Mouse (Mus musculus): ENCODE data around the gene Wdr45. TPM values are rescaled to one million over a fixed set of nuclear protein-coding genes. Genes with fewer than 3 reads are reported as not detected.

Wdr45 gene
- polyA plus RNA-seq, 1 experiment from 2014 or later, result 102 TPM

- Histone ChIP-seq H3K9ac (ENCODE audit: low read length) (peak overlapping the region; percentile 1; the same call in 1 of the 2 replicates), H3K27me3 (ENCODE audit: control insufficient read depth, insufficient read depth, low read depth, low read length) (no peaks in the 10 kb centered on the region), H3K4me3 (ENCODE audit: low read length) (peak overlapping the region; percentile 18), H3K9me3 (ENCODE audit: control insufficient read depth, low read length) (no peaks in the 10 kb centered on the region), H3K4me1 (replicated peaks; ENCODE audit: control insufficient read depth, insufficient read depth, low read length) (peaks cover 10% of the 10 kb centered on the region; the same call in 1 of the 2 replicates), H3K27ac (ENCODE audit: low read length) (peak overlapping the region; percentile 61), H3K36me3 (ENCODE audit: control insufficient read depth, insufficient read depth, low read length) (peaks cover 6% of the 10 kb centered on the region), H3K4me2 (ENCODE audit: low read depth, low read length) (peak overlapping the region; percentile 69)
- ATAC-seq (ENCODE audit: low read depth), result peak; percentile 77
- WGBS, result 18% methylated on average over 11 of the region's 11 CpGs
Observed at GRCm38 (mm10) chrX:7765764-7766163, 51.6 kb downstream of the Wdr45 start.

- H3K4me3 ChIP-seq (ENCODE audit: low read length), result no peak overlapping the region
- H3K27ac ChIP-seq (ENCODE audit: low read length), result no peak overlapping the region
- H3K27me3 ChIP-seq (ENCODE audit: control insufficient read depth, insufficient read depth, low read depth, low read length), result no peaks in the 10 kb centered on the region
- no peak for ATAC-seq (ENCODE audit: low read depth)
- H3K9ac ChIP-seq (ENCODE audit: low read length), result no peak overlapping the region
- H3K9me3 ChIP-seq (ENCODE audit: control insufficient read depth, low read length), result no peaks in the 10 kb centered on the region
- H3K4me1 ChIP-seq (replicated peaks; ENCODE audit: control insufficient read depth, insufficient read depth, low read length), result peaks cover 10% of the 10 kb centered on the region; the same call in 1 of the 2 replicates
- 83% methylated on average over 7 of the region's 7 CpGs for WGBS
- H3K36me3 ChIP-seq (ENCODE audit: control insufficient read depth, insufficient read depth, low read length), result peaks cover 15% of the 10 kb centered on the region
- H3K4me2 ChIP-seq (ENCODE audit: low read depth, low read length), result no peak overlapping the region
Observed at GRCm38 (mm10) chrX:7769302-7770017, 55.3 kb downstream of the Wdr45 start.

- Histone ChIP-seq H3K27ac (ENCODE audit: low read length) (no peak overlapping the region), H3K9me3 (ENCODE audit: control insufficient read depth, low read length) (no peaks in the 10 kb centered on the region), H3K27me3 (ENCODE audit: control insufficient read depth, insufficient read depth, low read depth, low read length) (no peaks in the 10 kb centered on the region), H3K9ac (ENCODE audit: low read length) (no peak overlapping the region), H3K36me3 (ENCODE audit: control insufficient read depth, insufficient read depth, low read length) (peaks cover 12% of the 10 kb centered on the region), H3K4me2 (ENCODE audit: low read depth, low read length) (no peak overlapping the region), H3K4me3 (ENCODE audit: low read length) (no peak overlapping the region), H3K4me1 (replicated peaks; ENCODE audit: control insufficient read depth, insufficient read depth, low read length) (no peaks in the 10 kb centered on the region)
- 46% methylated on average over 2 of the region's 2 CpGs for whole genome bisulfite sequencing
- ATAC-seq (ENCODE audit: low read depth), result no peak
Observed at GRCm38 (mm10) chrX:7772766-7773165, 58.6 kb downstream of the Wdr45 start.

- no peaks in the 10 kb centered on the region for H3K4me1 ChIP-seq (replicated peaks; ENCODE audit: control insufficient read depth, insufficient read depth, low read length)
- ATAC-seq (ENCODE audit: low read depth), result no peak
Observed at GRCm38 (mm10) chrX:7775501-7776205, 61.5 kb downstream of the Wdr45 start.

GRCm38 (mm10) chrX:7776329-7777082 is 62.4 kb downstream of the Wdr45 start:
- H3K9ac ChIP-seq (ENCODE audit: low read length), result no peak overlapping the region
- H3K36me3 ChIP-seq (ENCODE audit: control insufficient read depth, insufficient read depth, low read length), result peaks cover 9% of the 10 kb centered on the region
- no peak overlapping the region for H3K27ac ChIP-seq (ENCODE audit: low read length)
- WGBS, result 44% methylated on average over 8 of the region's 8 CpGs
- H3K9me3 ChIP-seq (ENCODE audit: control insufficient read depth, low read length), result no peaks in the 10 kb centered on the region
- no peak overlapping the region for H3K4me3 ChIP-seq (ENCODE audit: low read length)
- H3K4me2 ChIP-seq (ENCODE audit: low read depth, low read length), result no peak overlapping the region
- no peaks in the 10 kb centered on the region for H3K27me3 ChIP-seq (ENCODE audit: control insufficient read depth, insufficient read depth, low read depth, low read length)
- H3K4me1 ChIP-seq (replicated peaks; ENCODE audit: control insufficient read depth, insufficient read depth, low read length), result no peaks in the 10 kb centered on the region
- ATAC-seq (ENCODE audit: low read depth), result peak; percentile 69; the same call in 1 of the 2 replicates

More at GRCm38 (mm10) chrX:7775501-7776205, 61.5 kb downstream of the Wdr45 start:
- Histone ChIP-seq H3K9me3 (ENCODE audit: control insufficient read depth, low read length) (no peaks in the 10 kb centered on the region), H3K27ac (ENCODE audit: low read length) (no peak overlapping the region), H3K4me2 (ENCODE audit: low read depth, low read length) (no peak overlapping the region), H3K27me3 (ENCODE audit: control insufficient read depth, insufficient read depth, low read depth, low read length) (no peaks in the 10 kb centered on the region), H3K36me3 (ENCODE audit: control insufficient read depth, insufficient read depth, low read length) (peaks cover 9% of the 10 kb centered on the region), H3K4me3 (ENCODE audit: low read length) (no peak overlapping the region), H3K9ac (ENCODE audit: low read length) (no peak overlapping the region)
- 65% methylated on average over 9 of the region's 9 CpGs for WGBS

Other genes starting within 250 kb of the Wdr45 start
- 0.11 TPM in 1 of 2 replicates, not detected in the other for gene Foxp3, start 140.7 kb upstream of the Wdr45 start, polyA plus RNA-seq (2015; fragmentation: Nextera tagmentation; extraction: Ambion mirVana)
- 1.4 and 1.5 TPM in 2 replicates for gene Ppp1r3f, start 140.1 kb upstream of the Wdr45 start, polyA plus RNA-seq (2015; fragmentation: Nextera tagmentation; extraction: Ambion mirVana)
- 29.9 and 30.2 TPM in 2 replicates for gene Ccdc22, start 108.8 kb upstream of the Wdr45 start, polyA plus RNA-seq (2015; fragmentation: Nextera tagmentation; extraction: Ambion mirVana)
- gene Cacna1f, start 107.2 kb upstream of the Wdr45 start, polyA plus RNA-seq (2015; fragmentation: Nextera tagmentation; extraction: Ambion mirVana), result 0.08 TPM in 1 of 2 replicates, not detected in the other
- gene Syp, start 75.9 kb upstream of the Wdr45 start, polyA plus RNA-seq (2015; fragmentation: Nextera tagmentation; extraction: Ambion mirVana), result 2.6 and 3.2 TPM in 2 replicates
- gene Prickle3, start 57.1 kb upstream of the Wdr45 start, polyA plus RNA-seq (2015; fragmentation: Nextera tagmentation; extraction: Ambion mirVana), result 11.5 and 11.8 TPM in 2 replicates
- gene Plp2, start 42.9 kb upstream of the Wdr45 start, polyA plus RNA-seq (2015; fragmentation: Nextera tagmentation; extraction: Ambion mirVana), result 218 and 221 TPM in 2 replicates
- gene Magix, start 33.1 kb upstream of the Wdr45 start, polyA plus RNA-seq (2015; fragmentation: Nextera tagmentation; extraction: Ambion mirVana), result 0.38 and 0.45 TPM in 2 replicates
- 51.6 and 51.8 TPM in 2 replicates for gene Gpkow, start 17.2 kb upstream of the Wdr45 start, polyA plus RNA-seq (2015; fragmentation: Nextera tagmentation; extraction: Ambion mirVana)
- gene Gm45208, start 7.9 kb downstream of the Wdr45 start, polyA plus RNA-seq (2015; fragmentation: Nextera tagmentation; extraction: Ambion mirVana), result 0.72 and 1.7 TPM in 2 replicates
- 54.7 and 60.6 TPM in 2 replicates for gene Praf2, start 14.1 kb downstream of the Wdr45 start, polyA plus RNA-seq (2015; fragmentation: Nextera tagmentation; extraction: Ambion mirVana)
- 25.1 and 27.0 TPM in 2 replicates for gene Ccdc120, start 36.6 kb downstream of the Wdr45 start, polyA plus RNA-seq (2015; fragmentation: Nextera tagmentation; extraction: Ambion mirVana)
- 27.1 and 28.0 TPM in 2 replicates for gene Tfe3, start 48.2 kb downstream of the Wdr45 start, polyA plus RNA-seq (2015; fragmentation: Nextera tagmentation; extraction: Ambion mirVana)
- 41.9 and 44.0 TPM in 2 replicates for gene Gripap1, start 75.4 kb downstream of the Wdr45 start, polyA plus RNA-seq (2015; fragmentation: Nextera tagmentation; extraction: Ambion mirVana)
- 1.1 TPM in 2 replicates for gene Kcnd1, start 108.0 kb downstream of the Wdr45 start, polyA plus RNA-seq (2015; fragmentation: Nextera tagmentation; extraction: Ambion mirVana)
- gene Otud5, start 127.0 kb downstream of the Wdr45 start, polyA plus RNA-seq (2015; fragmentation: Nextera tagmentation; extraction: Ambion mirVana), result 33.8 and 36.7 TPM in 2 replicates
- gene Pim2, start 163.9 kb downstream of the Wdr45 start, polyA plus RNA-seq (2015; fragmentation: Nextera tagmentation; extraction: Ambion mirVana), result 11.4 and 15.0 TPM in 2 replicates
- 40.9 and 42.7 TPM in 2 replicates for gene Slc35a2, start 169.7 kb downstream of the Wdr45 start, polyA plus RNA-seq (2015; fragmentation: Nextera tagmentation; extraction: Ambion mirVana)
- gene Pqbp1, start 184.9 kb downstream of the Wdr45 start, polyA plus RNA-seq (2015; fragmentation: Nextera tagmentation; extraction: Ambion mirVana), result 106 and 119 TPM in 2 replicates
- gene Timm17b, start 185.0 kb downstream of the Wdr45 start, polyA plus RNA-seq (2015; fragmentation: Nextera tagmentation; extraction: Ambion mirVana), result 156 and 157 TPM in 2 replicates
- gene Gm10491, start 193.5 kb downstream of the Wdr45 start, polyA plus RNA-seq (2015; fragmentation: Nextera tagmentation; extraction: Ambion mirVana), result not detected in 2 replicates
- gene Gm10490, start 195.2 kb downstream of the Wdr45 start, polyA plus RNA-seq (2015; fragmentation: Nextera tagmentation; extraction: Ambion mirVana), result not detected in 2 replicates
- gene Pcsk1n, start 205.5 kb downstream of the Wdr45 start, polyA plus RNA-seq (2015; fragmentation: Nextera tagmentation; extraction: Ambion mirVana), result 0.94 and 1.3 TPM in 2 replicates
- not detected in 2 replicates for gene Eras, start 214.3 kb downstream of the Wdr45 start, polyA plus RNA-seq (2015; fragmentation: Nextera tagmentation; extraction: Ambion mirVana)
- gene Hdac6, start 233.6 kb downstream of the Wdr45 start, polyA plus RNA-seq (2015; fragmentation: Nextera tagmentation; extraction: Ambion mirVana), result 25.0 and 26.5 TPM in 2 replicates

Data from lung, embryonic 16.5 days (tissue).